Mouse (Mus musculus) stomach, adult 2 months (tissue): ENCODE data around the gene Mrgprx1. TPM values are rescaled to one million over a fixed set of nuclear protein-coding genes. Genes with fewer than 3 reads are reported as not detected.

Source experiments
- polyA plus RNA-seq: library from polyadenylated mRNA; depleted of rRNA; stranded (reverse); fragments of >200 nt; gene quantifications from 2 replicates; pipeline ENCODE4 v1.2.3, GENCODE M21; 2012; rRNA removed

Mrgprx1 gene
- not detected in 2 replicates for polyA plus RNA-seq

GRCm38 (mm10) chr7:48027497-48027896, at the start of gene Mrgprx1:
Gene Mrgprx1, minus strand, starts transcription at chr7:48027597.

GRCm38 (mm10) chr7:47981995-47982394, 45.4 kb downstream of the Mrgprx1 start, which contains the start of gene Mrgpra4:
Gene Mrgpra4, minus strand, starts transcription at chr7:47982095.

Other genes starting within 250 kb of the Mrgprx1 start
- gene Mrgpra4, start 45.5 kb downstream of the Mrgprx1 start, polyA plus RNA-seq, result not detected in 2 replicates
- gene Mrgprb5, start 141.4 kb upstream of the Mrgprx1 start, polyA plus RNA-seq, result not detected in 2 replicates
- not detected in 2 replicates for gene Mrgprb4, start 171.7 kb upstream of the Mrgprx1 start, polyA plus RNA-seq